Mouse (Mus musculus) liver, adult 2 months (tissue): ENCODE data around the gene Gng5. TPM values are rescaled to one million over a fixed set of nuclear protein-coding genes. Genes with fewer than 3 reads are reported as not detected.

Source experiments
- DNase-seq: peaks from one replicate; pipeline ENCODE4 v3.0.0-alpha.2; 2011; ENCODE audit warnings: low read depth, low spot score; ENCODE audit errors: extremely low read depth
- H3K27ac ChIP-seq: fragments of 200-500 bp; replicated peaks from 2 replicates; pipeline ENCODE4 v1.5.1; 2012; ENCODE audit warnings: low read depth, mild to moderate bottlenecking, control low read depth, inconsistent platforms, low read length; ENCODE audit not compliant: insufficient read depth
- H3K27me3 ChIP-seq: fragments of 200-500 bp; 2 replicates; pipeline ENCODE4 v1.6.1; 2012; ENCODE audit warnings: mild to moderate bottlenecking, moderate library complexity, low read length, inconsistent platforms; ENCODE audit not compliant: control insufficient read depth, insufficient read depth
- H3K36me3 ChIP-seq: fragments of 200-500 bp; 2 replicates; pipeline ENCODE4 v1.6.1; 2012; ENCODE audit warnings: low read length, inconsistent platforms; ENCODE audit not compliant: control insufficient read depth, insufficient read depth
- H3K4me1 ChIP-seq: fragments of 200-500 bp; 2 replicates; pipeline ENCODE4 v1.6.1; 2011; ENCODE audit warnings: low read length; ENCODE audit not compliant: control insufficient read depth, insufficient read depth
- H3K4me3 ChIP-seq: fragments of 200-500 bp; 2 replicates; pipeline ENCODE4 v1.5.1; 2011; ENCODE audit warnings: low read depth, mild to moderate bottlenecking, control low read depth, low read length, moderate library complexity; ENCODE audit not compliant: insufficient read depth
- H3K79me2 ChIP-seq: fragments of 200-500 bp; 2 replicates; pipeline ENCODE4 v1.6.1; 2012; ENCODE audit warnings: inconsistent platforms, mild to moderate bottlenecking, low read length, moderate library complexity; ENCODE audit not compliant: control insufficient read depth, insufficient read depth
- H3K9ac ChIP-seq: fragments of 200-500 bp; 2 replicates; pipeline ENCODE4 v1.6.1; 2012; ENCODE audit warnings: low read depth, mild to moderate bottlenecking, control low read depth, inconsistent platforms, low read length
- CTCF ChIP-seq: fragments of 200-500 bp; IDR thresholded peaks from 2 replicates; pipeline ENCODE4 v1.5.1; 2011; ENCODE audit warnings: low read depth, low read length, control low read depth
- POLR2A ChIP-seq: fragments of 200-500 bp; IDR thresholded peaks from 2 replicates; pipeline ENCODE4 v1.6.1; 2011; ENCODE audit warnings: low read length, control low read depth; ENCODE audit not compliant: insufficient read depth; ENCODE audit errors: extremely low read depth
- WGBS: fragments of 180-500 bp; shearing (Covaris S2); methylation state at CpG from one replicate; pipeline ENCODE4 v1.1.7; 2018; 5-methylcytosine and 5-hydroxymethylcytosine counted together
- polyA plus RNA-seq: library from polyadenylated mRNA; depleted of rRNA; stranded (reverse); fragments of >200 nt; gene quantifications from 2 replicates; pipeline ENCODE4 v1.2.3, GENCODE M21; 2012; rRNA removed
- total RNA-seq: library from RNA; depleted of rRNA; stranded (reverse); fragments of >200 nt; gene quantifications from 2 replicates; pipeline ENCODE4 v1.2.3, GENCODE M21; 2014; rRNA removed

Gng5 gene
- total and polyA plus RNA-seq, 2 experiments = 198 to 284 TPM

GRCm38 (mm10) chr3:146543632-146544031, 44.0 kb downstream of the Gng5 start:
- DNase-seq = no peak
- Histone ChIP-seq H3K27me3 (no peaks in the 10 kb centered on the region), H3K9ac (no peak overlapping the region), H3K36me3 (no peaks in the 10 kb centered on the region), H3K4me3 (no peak overlapping the region), H3K4me1 (no peaks in the 10 kb centered on the region), H3K27ac (no peak overlapping the region), H3K79me2 (no peaks in the 10 kb centered on the region)
- TF ChIP-seq CTCF (no peak), POLR2A (no peak)
- WGBS = 49% methylated on average over 1 of the region's 1 CpGs

GRCm38 (mm10) chr3:146554816-146555215, 55.2 kb downstream of the Gng5 start:
- no peak for DNase-seq
- no peaks in the 10 kb centered on the region for H3K36me3 ChIP-seq
- WGBS = 69% methylated on average over 7 of the region's 7 CpGs
- no peak overlapping the region for H3K27ac ChIP-seq
- no peaks in the 10 kb centered on the region for H3K4me1 ChIP-seq
- H3K79me2 ChIP-seq = no peaks in the 10 kb centered on the region
- H3K27me3 ChIP-seq = no peaks in the 10 kb centered on the region
- no peak overlapping the region for H3K9ac ChIP-seq
- no peak for TF ChIP-seq POLR2A
- no peak for TF ChIP-seq CTCF
- H3K4me3 ChIP-seq = no peak overlapping the region

Other genes starting within 250 kb of the Gng5 start
- gene Ssx2ip, start 95.2 kb upstream of the Gng5 start, total RNA-seq = 6.2 and 6.4 TPM in 2 replicates
- 1.7 and 2.4 TPM in 2 replicates for gene Ssx2ip, start 95.2 kb upstream of the Gng5 start, polyA plus RNA-seq
- 19.5 and 20.0 TPM in 2 replicates for gene Ctbs, start 50.0 kb upstream of the Gng5 start, total RNA-seq
- gene Ctbs, start 50.0 kb upstream of the Gng5 start, polyA plus RNA-seq = 2.2 and 2.5 TPM in 2 replicates
- gene Spata1, start 54 bp upstream of the Gng5 start, total RNA-seq = 3.0 and 5.1 TPM in 2 replicates
- 0.21 and 0.57 TPM in 2 replicates for gene Spata1, start 54 bp upstream of the Gng5 start, polyA plus RNA-seq
- gene Rpf1, start 21.6 kb downstream of the Gng5 start, total RNA-seq = 22.0 and 25.0 TPM in 2 replicates
- 5.3 and 6.3 TPM in 2 replicates for gene Rpf1, start 21.6 kb downstream of the Gng5 start, polyA plus RNA-seq
- gene Uox, start 70.6 kb downstream of the Gng5 start, total RNA-seq = 1,668 and 2,080 TPM in 2 replicates
- 512 and 535 TPM in 2 replicates for gene Uox, start 70.6 kb downstream of the Gng5 start, polyA plus RNA-seq
- gene Dnase2b, start 115.8 kb downstream of the Gng5 start, total RNA-seq = 11.0 and 15.6 TPM in 2 replicates
- 6.2 and 6.6 TPM in 2 replicates for gene Dnase2b, start 115.8 kb downstream of the Gng5 start, polyA plus RNA-seq
- gene 4930503B20Rik, start 151.5 kb downstream of the Gng5 start, total RNA-seq = not detected in 2 replicates
- gene 4930503B20Rik, start 151.5 kb downstream of the Gng5 start, polyA plus RNA-seq = not detected in 2 replicates
- gene Samd13, start 185.8 kb downstream of the Gng5 start, total RNA-seq = not detected in 2 replicates
- 0.22 TPM in 1 of 2 replicates, not detected in the other for gene Samd13, start 185.8 kb downstream of the Gng5 start, polyA plus RNA-seq